Comparison of ENCODE assay signal across 8 mouse cellular contexts in genomic region chr9:120570741-120571592, GRCm38 (mm10). TPM values are rescaled to one million over a fixed set of nuclear protein-coding genes. Genes with fewer than 3 reads are reported as not detected.
A peak's percentile ranks its signal among the peaks of the same experiment; 100 is the strongest.
DNase-seq lines count a peak whose midpoint lies in the region; ATAC-seq and TF ChIP-seq lines count a peak whose summit lies in the region.

Gene Rpl14 (plus strand): TSS chr9:120571444.

- H3K27ac ChIP-seq in gastrocnemius, adult 2 months: peak within 1 kb of the TSS; percentile 97
- peak within 1 kb of the TSS; percentile 86 for H3K27ac ChIP-seq in hindbrain, postnatal 0 days

- no peaks in the 10 kb centered on the region for H3K4me1 ChIP-seq in hindbrain, postnatal 0 days (ENCODE audit: insufficient read depth, low read length)
- H3K4me1 ChIP-seq in megakaryocyte, embryonic 14.5 days: peaks cover 78% of the 10 kb centered on the region

- WGBS in hindbrain, postnatal 0 days: 6% methylated on average over 43 of the region's 43 CpGs

- peak within 1 kb of the TSS; percentile 90 for H3K4me2 ChIP-seq in hindbrain, postnatal 0 days (ENCODE audit: low read depth, low read length)

- peak; percentile 80 for DNase-seq in WW6 (ENCODE audit: low read depth, low spot score)
- peak; percentile 96 to 98 for DNase-seq in cerebellum, postnatal 4 days (ENCODE audit: low spot score in 2 of 2)
- DNase-seq in gastrocnemius, adult 2 months: peak; percentile 99
- DNase-seq in hindbrain, postnatal 0 days (ENCODE audit: low spot score): peak; percentile 98
- DNase-seq in left cerebral cortex, adult 8-10 months (ENCODE audit: low spot score in 2 of 2): peak; percentile 96 to 97
- peak; percentile 99 for DNase-seq in right cerebral cortex, postnatal 10 days (ENCODE audit: low spot score in 2 of 2)
- peak; percentile 99 for DNase-seq in urinary bladder, postnatal 25 days (ENCODE audit: low spot score)

- peak; percentile 97 for ATAC-seq in hindbrain, postnatal 0 days

- intact Hi-C loops in gastrocnemius, adult 2 months (cut with DNase I): loop anchor here (2.0 kb wide), 1 partner anchor 74 kb away; no protein-coding TSS in a partner anchor

- H3K9me3 ChIP-seq in hindbrain, postnatal 0 days (ENCODE audit: low read length): no peaks in the 10 kb centered on the region
- H3K9me3 ChIP-seq in megakaryocyte, embryonic 14.5 days: no peaks in the 10 kb centered on the region

- no peak for TF ChIP-seq CTCF in gastrocnemius, adult 2 months (IDR thresholded peaks at IDR 0.05)
- TF ChIP-seq CTCF in hindbrain, postnatal 0 days (IDR thresholded peaks at IDR 0.05; ENCODE audit: low read depth): no peak

- no peaks in the 10 kb centered on the region for H3K27me3 ChIP-seq in hindbrain, postnatal 0 days (ENCODE audit: insufficient read depth, low read length)
- H3K27me3 ChIP-seq in megakaryocyte, embryonic 14.5 days (replicated peaks): peaks cover 2% of the 10 kb centered on the region

- H3K9ac ChIP-seq in hindbrain, postnatal 0 days (replicated peaks; ENCODE audit: low read length): peak within 1 kb of the TSS; percentile 91

- peak within 1 kb of the TSS; percentile 97 for H3K4me3 ChIP-seq in gastrocnemius, adult 2 months
- H3K4me3 ChIP-seq in hindbrain, postnatal 0 days (ENCODE audit: low read length): peak within 1 kb of the TSS; percentile 80
- H3K4me3 ChIP-seq in megakaryocyte, embryonic 14.5 days (replicated peaks): peak within 1 kb of the TSS; percentile 96

- H3K36me3 ChIP-seq in hindbrain, postnatal 0 days (ENCODE audit: insufficient read depth, low read length): peaks cover 15% of the 10 kb centered on the region; the same call in 1 of the 2 replicates
- H3K36me3 ChIP-seq in megakaryocyte, embryonic 14.5 days (replicated peaks; ENCODE audit: low read length): peaks cover 38% of the 10 kb centered on the region

RNA-seq across cellular contexts. Expression of gene Rpl14, which starts in this region (rescaled TPM):
- 100 to 1,000 TPM; 290 to 372 TPM for total RNA-seq in gastrocnemius, adult 2 months (2021)
- total RNA-seq in hindbrain, postnatal 0 days (2014; rRNA removed): 137 and 147 TPM in 2 replicates
- 432 and 453 TPM in 2 replicates for polyA plus RNA-seq in hindbrain, postnatal 0 days (2015; fragmentation: Nextera tagmentation; extraction: Ambion mirVana)
- total RNA-seq in left cerebral cortex, adult 8-10 months (2022): 100 to 1,000 TPM; 290 to 355 (median 336) TPM
- 714 and 1,504 TPM in 2 replicates for polyA plus RNA-seq in megakaryocyte, embryonic 14.5 days (2012; ENCODE audit: insufficient read depth, low replicate concordance)

Comparison
In these comparisons a context has a peak if more than half of its experiments do, and no peak if none do; other contexts are left out.
1. Peak in every context shown above with its lines: DNase-seq, ATAC-seq, H3K4me3 ChIP-seq and H3K27ac ChIP-seq.